Mouse (Mus musculus): ENCODE results near the gene Orc3.

DNA sequence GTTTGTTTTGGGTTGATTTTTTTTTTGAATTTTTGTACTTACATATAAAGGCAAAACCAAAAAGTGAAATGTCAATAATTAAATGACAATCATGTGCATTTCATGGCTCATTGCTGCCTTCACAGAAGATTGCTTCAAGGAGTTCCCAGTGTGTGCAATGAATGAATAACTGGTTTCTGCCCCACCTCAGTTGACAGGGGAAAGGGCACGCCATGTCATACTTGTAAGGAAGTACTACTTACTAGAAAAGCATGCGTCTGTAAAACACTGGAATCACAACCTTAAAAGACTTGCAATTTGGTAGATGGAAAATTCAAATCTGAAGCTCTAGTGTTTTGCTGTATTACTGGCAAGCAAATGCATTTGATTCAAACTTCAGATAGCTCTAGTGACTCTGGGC, 44.3 kb upstream of the Orc3 start:
- TF ChIP-seq CTCF (IDR thresholded peaks at IDR 0.05; ENCODE audit: borderline replicate concordance, insufficient read depth, low read depth, low read length) (no peak), POLR2A (IDR thresholded peaks at IDR 0.05; ENCODE audit: borderline replicate concordance, insufficient read depth, low read length) (no peak)
